Mouse (Mus musculus): ENCODE data around the gene Tppp2. TPM values are rescaled to one million over a fixed set of nuclear protein-coding genes. Genes with fewer than 3 reads are reported as not detected.

The Tppp2 gene
- total RNA-seq, 1 experiment, result not detected

GRCm38 (mm10) chr14:51912391-51913061 is 5.7 kb upstream of the Tppp2 start:
- no peak overlapping the region for H3K27ac ChIP-seq (ENCODE audit: insufficient read depth, low read depth, low read length, poor library complexity, severe bottlenecking)
- TF ChIP-seq ZNF384 (IDR thresholded peaks at IDR 0.05; ENCODE audit: low read depth, low read length) (no peak), CHD2 (IDR thresholded peaks at IDR 0.05; ENCODE audit: low read depth, low read length) (no peak), MAFK (IDR thresholded peaks at IDR 0.05; ENCODE audit: insufficient read depth, low read depth, low read length) (no peak)
- DNase-seq (ENCODE audit: low read depth, low spot score), result no peak
- no peaks in the 10 kb centered on the region for H3K9me3 ChIP-seq (ENCODE audit: control insufficient read depth, insufficient read depth, low read depth, low read length)
- H3K4me1 ChIP-seq (ENCODE audit: control insufficient read depth in 2 of 2, insufficient read depth in 2 of 2, low read length in 2 of 2, poor library complexity in 1 of 2), result peaks cover 2 to 14% of the 10 kb centered on the region in 2 experiments; a peak in 2 of 4 replicates
- in situ Hi-C loops (cut with MboI; ENCODE audit: low sequenced_read_pairs in 2 of 2, unreplicated experiment in 2 of 2), result loop anchor here (25.0 kb wide), 2 partner anchors 100 to 425 kb away; partner anchors contain the start of genes Sall2 (in 1 of the 2), Tmem253 (in 1 of the 2) and Zfp219 (in 1 of the 2)
- H3K4me3 ChIP-seq (ENCODE audit: insufficient read depth in 1 of 2, low read depth in 1 of 2, low read length in 2 of 2, poor library complexity in 1 of 2, severe bottlenecking in 1 of 2), result peak overlapping the region; percentile 67 to 77
- peaks cover 6% of the 10 kb centered on the region; the same call in 1 of the 2 replicates for H3K36me3 ChIP-seq (ENCODE audit: control insufficient read depth, insufficient read depth, low read length, poor library complexity, severe bottlenecking)
- H3K9ac ChIP-seq (ENCODE audit: insufficient read depth, low read depth, low read length, poor library complexity, severe bottlenecking), result peak overlapping the region; percentile 57; the same call in 1 of the 2 replicates

GRCm38 (mm10) chr14:51913062-51913959 is 4.9 kb upstream of the Tppp2 start:
- in situ Hi-C loops (cut with MboI; ENCODE audit: low sequenced_read_pairs in 2 of 2, unreplicated experiment in 2 of 2), result loop anchor here (25.0 kb wide), 2 partner anchors 99 to 424 kb away; partner anchors contain the start of genes Sall2 (in 1 of the 2), Tmem253 (in 1 of the 2) and Zfp219 (in 1 of the 2)
- DNase-seq (ENCODE audit: low read depth, low spot score), result peak; percentile 69
- H3K27ac ChIP-seq (ENCODE audit: insufficient read depth, low read depth, low read length, poor library complexity, severe bottlenecking), result no peak overlapping the region
- TF ChIP-seq ZNF384 (IDR thresholded peaks at IDR 0.05; ENCODE audit: low read depth, low read length) (no peak), HCFC1 (IDR thresholded peaks at IDR 0.05; ENCODE audit: borderline replicate concordance, insufficient read depth, low read length) (no peak), ZC3H11A (IDR thresholded peaks at IDR 0.05; ENCODE audit: borderline replicate concordance, low read depth, low read length) (no peak), CHD2 (IDR thresholded peaks at IDR 0.05; ENCODE audit: low read depth, low read length) (no peak)
- peak overlapping the region; percentile 57 for H3K9ac ChIP-seq (ENCODE audit: insufficient read depth, low read depth, low read length, poor library complexity, severe bottlenecking)
- H3K9me3 ChIP-seq (ENCODE audit: control insufficient read depth, insufficient read depth, low read depth, low read length), result no peaks in the 10 kb centered on the region
- H3K4me1 ChIP-seq (ENCODE audit: control insufficient read depth in 2 of 2, insufficient read depth in 2 of 2, low read length in 2 of 2, poor library complexity in 1 of 2), result peaks cover 2 to 14% of the 10 kb centered on the region in 2 experiments; a peak in 2 of 4 replicates
- H3K36me3 ChIP-seq (ENCODE audit: control insufficient read depth, insufficient read depth, low read length, poor library complexity, severe bottlenecking), result peaks cover 4% of the 10 kb centered on the region; the same call in 1 of the 2 replicates
- H3K4me3 ChIP-seq (ENCODE audit: insufficient read depth in 1 of 2, low read depth in 1 of 2, low read length in 2 of 2, poor library complexity in 1 of 2, severe bottlenecking in 1 of 2), result peak overlapping the region; percentile 67 to 77

GRCm38 (mm10) chr14:51913960-51914762 is 4.1 kb upstream of the Tppp2 start, which contains the start of gene Ndrg2:
Ndrg2 (minus strand) TSS chr14:51914158.
- Histone ChIP-seq H3K36me3 (ENCODE audit: control insufficient read depth, insufficient read depth, low read length, poor library complexity, severe bottlenecking) (peaks cover 4% of the 10 kb centered on the region; the same call in 1 of the 2 replicates), H3K27ac (ENCODE audit: insufficient read depth, low read depth, low read length, poor library complexity, severe bottlenecking) (no peak within 1 kb of the TSS), H3K4me3 (ENCODE audit: insufficient read depth in 1 of 2, low read depth in 1 of 2, low read length in 2 of 2, poor library complexity in 1 of 2, severe bottlenecking in 1 of 2) (peak within 1 kb of the TSS; percentile 67 to 77), H3K9ac (ENCODE audit: insufficient read depth, low read depth, low read length, poor library complexity, severe bottlenecking) (peak within 1 kb of the TSS; percentile 57), H3K4me1 (ENCODE audit: control insufficient read depth in 2 of 2, insufficient read depth in 2 of 2, low read length in 2 of 2, poor library complexity in 1 of 2) (peaks cover 2 to 14% of the 10 kb centered on the region in 2 experiments; a peak in 2 of 4 replicates), H3K9me3 (ENCODE audit: control insufficient read depth, insufficient read depth, low read depth, low read length) (no peaks in the 10 kb centered on the region)
- TF ChIP-seq MAFK (IDR thresholded peaks at IDR 0.05; ENCODE audit: insufficient read depth, low read depth, low read length) (no peak), ZNF384 (IDR thresholded peaks at IDR 0.05; ENCODE audit: low read depth, low read length) (no peak), HCFC1 (IDR thresholded peaks at IDR 0.05; ENCODE audit: borderline replicate concordance, insufficient read depth, low read length) (no peak), ZC3H11A (IDR thresholded peaks at IDR 0.05; ENCODE audit: borderline replicate concordance, low read depth, low read length) (no peak), CHD2 (IDR thresholded peaks at IDR 0.05; ENCODE audit: low read depth, low read length) (no peak)
- in situ Hi-C loops (cut with MboI; ENCODE audit: low sequenced_read_pairs in 2 of 2, unreplicated experiment in 2 of 2), result loop anchor here (25.0 kb wide), 2 partner anchors 98 to 423 kb away; partner anchors contain the start of genes Sall2 (in 1 of the 2), Tmem253 (in 1 of the 2) and Zfp219 (in 1 of the 2)
- no peak for DNase-seq (ENCODE audit: low read depth, low spot score)

GRCm38 (mm10) chr14:51915030-51915429 is 3.2 kb upstream of the Tppp2 start:
- no peak overlapping the region for H3K27ac ChIP-seq (ENCODE audit: insufficient read depth, low read depth, low read length, poor library complexity, severe bottlenecking)
- no peak overlapping the region for H3K4me3 ChIP-seq (ENCODE audit: insufficient read depth in 1 of 2, low read depth in 1 of 2, low read length in 2 of 2, poor library complexity in 1 of 2, severe bottlenecking in 1 of 2)
- no peaks in the 10 kb centered on the region for H3K9me3 ChIP-seq (ENCODE audit: control insufficient read depth, insufficient read depth, low read depth, low read length)
- peaks cover 2 to 14% of the 10 kb centered on the region in 2 experiments; a peak in 2 of 4 replicates for H3K4me1 ChIP-seq (ENCODE audit: control insufficient read depth in 2 of 2, insufficient read depth in 2 of 2, low read length in 2 of 2, poor library complexity in 1 of 2)
- in situ Hi-C loops (cut with MboI; ENCODE audit: low sequenced_read_pairs in 2 of 2, unreplicated experiment in 2 of 2), result loop anchor here (25.0 kb wide), 2 partner anchors 97 to 422 kb away; partner anchors contain the start of genes Sall2 (in 1 of the 2), Tmem253 (in 1 of the 2) and Zfp219 (in 1 of the 2)
- no peak overlapping the region for H3K9ac ChIP-seq (ENCODE audit: insufficient read depth, low read depth, low read length, poor library complexity, severe bottlenecking)
- no peak for DNase-seq (ENCODE audit: low read depth, low spot score)
- no peak for TF ChIP-seq CHD2 (IDR thresholded peaks at IDR 0.05; ENCODE audit: low read depth, low read length)
- TF ChIP-seq MAFK (IDR thresholded peaks at IDR 0.05; ENCODE audit: insufficient read depth, low read depth, low read length), result no peak
- TF ChIP-seq ZC3H11A (IDR thresholded peaks at IDR 0.05; ENCODE audit: borderline replicate concordance, low read depth, low read length), result no peak
- TF ChIP-seq HCFC1 (IDR thresholded peaks at IDR 0.05; ENCODE audit: borderline replicate concordance, insufficient read depth, low read length), result no peak
- TF ChIP-seq ZNF384 (IDR thresholded peaks at IDR 0.05; ENCODE audit: low read depth, low read length), result no peak
- H3K36me3 ChIP-seq (ENCODE audit: control insufficient read depth, insufficient read depth, low read length, poor library complexity, severe bottlenecking), result peaks cover 1% of the 10 kb centered on the region; the same call in 1 of the 2 replicates

Measured in ES-E14 (cell line).